Mouse (Mus musculus) liver, embryonic 15.5 days (tissue): ENCODE results near the gene Cog5. TPM values are rescaled to one million over a fixed set of nuclear protein-coding genes. Genes with fewer than 3 reads are reported as not detected.

Source experiments
- ATAC-seq: fragments of 200-750 bp; cut with Nextera tagmentation; 2 replicates; pipeline ENCODE4 v1.8.0; 2017; ENCODE audit warnings: moderate number of reproducible peaks, mild to moderate bottlenecking, moderate library complexity; ENCODE audit not compliant: insufficient read depth
- H3K27ac ChIP-seq: fragments of 300-500 bp; sonication (generic); replicated peaks from 2 replicates; pipeline ENCODE4 v1.5.1; 2015; ENCODE audit warnings: mild to moderate bottlenecking, inconsistent platforms
- H3K27me3 ChIP-seq: fragments of 300-500 bp; sonication (generic); 2 replicates; pipeline ENCODE4 v1.6.1; 2015; ENCODE audit warnings: mild to moderate bottlenecking, inconsistent platforms
- H3K36me3 ChIP-seq: fragments of 300-500 bp; sonication (generic); replicated peaks from 2 replicates; pipeline ENCODE4 v1.6.1; 2015; ENCODE audit warnings: moderate library complexity, mild to moderate bottlenecking, inconsistent platforms
- H3K4me1 ChIP-seq: fragments of 300-500 bp; sonication (generic); replicated peaks from 2 replicates; pipeline ENCODE4 v1.6.1; 2015; ENCODE audit warnings: inconsistent platforms
- H3K4me2 ChIP-seq: fragments of 300-500 bp; sonication (generic); 2 replicates; pipeline ENCODE4 v1.6.1; 2015; ENCODE audit warnings: moderate library complexity, mild to moderate bottlenecking, inconsistent platforms
- H3K4me3 ChIP-seq: fragments of 300-500 bp; sonication (generic); replicated peaks from 2 replicates; pipeline ENCODE4 v1.5.1; 2015; ENCODE audit warnings: mild to moderate bottlenecking, inconsistent platforms
- H3K9ac ChIP-seq: fragments of 300-500 bp; sonication (generic); 2 replicates; pipeline ENCODE4 v1.6.1; 2015; ENCODE audit warnings: moderate library complexity, mild to moderate bottlenecking, inconsistent platforms
- H3K9me3 ChIP-seq: fragments of 300-500 bp; sonication (generic); replicated peaks from 2 replicates; pipeline ENCODE4 v1.6.1; 2016; ENCODE audit warnings: inconsistent platforms
- WGBS: fragments of 180-500 bp; shearing (Covaris S2); methylation state at CpG from one replicate; pipeline ENCODE4 v1.1.7; 2015; ENCODE audit warnings: mixed read lengths; ENCODE audit not compliant: insufficient replicate concordance; 5-methylcytosine and 5-hydroxymethylcytosine counted together
- polyA plus RNA-seq: library from polyadenylated mRNA; unstranded; fragments of >200 nt; fragmentation: Nextera tagmentation; extraction: Ambion mirVana; gene quantifications from 2 replicates; pipeline ENCODE4 v1.2.1, GENCODE M21; 2015

Gene Cog5
- polyA plus RNA-seq, 1 experiment from 2014 or later = 6.8 TPM

GRCm38 (mm10) chr12:31966405-31966804 is 311.7 kb downstream of the Cog5 start:
- H3K4me1 ChIP-seq = peaks cover 31% of the 10 kb centered on the region
- H3K9ac ChIP-seq = 0 out of 2 replicates have a peak overlapping the region, but pooled peaks have one; percentile 31
- 23% methylated on average over 4 of the region's 4 CpGs for WGBS
- no peak overlapping the region for H3K4me3 ChIP-seq
- H3K27me3 ChIP-seq = no peaks in the 10 kb centered on the region
- peak; percentile 86 for ATAC-seq
- peaks cover 66% of the 10 kb centered on the region for H3K36me3 ChIP-seq
- H3K27ac ChIP-seq = peak overlapping the region; percentile 92
- peak overlapping the region; percentile 32 for H3K4me2 ChIP-seq
- no peaks in the 10 kb centered on the region for H3K9me3 ChIP-seq

GRCm38 (mm10) chr12:31967536-31967935 is 312.9 kb downstream of the Cog5 start:
- no peaks in the 10 kb centered on the region for H3K27me3 ChIP-seq
- peaks cover 66% of the 10 kb centered on the region for H3K36me3 ChIP-seq
- ATAC-seq = no peak
- 0% methylated on average over 2 of the region's 2 CpGs for WGBS
- peak overlapping the region; percentile 92 for H3K27ac ChIP-seq
- peaks cover 31% of the 10 kb centered on the region for H3K4me1 ChIP-seq
- no peak overlapping the region for H3K4me3 ChIP-seq
- H3K9ac ChIP-seq = no peak overlapping the region
- H3K9me3 ChIP-seq = no peaks in the 10 kb centered on the region
- no peak overlapping the region for H3K4me2 ChIP-seq

GRCm38 (mm10) chr12:31969111-31969510 is 314.4 kb downstream of the Cog5 start:
- Histone ChIP-seq H3K4me2 (no peak overlapping the region), H3K4me3 (no peak overlapping the region), H3K9me3 (no peaks in the 10 kb centered on the region), H3K27me3 (no peaks in the 10 kb centered on the region), H3K4me1 (peaks cover 38% of the 10 kb centered on the region), H3K9ac (no peak overlapping the region), H3K27ac (peak overlapping the region; percentile 54), H3K36me3 (peaks cover 70% of the 10 kb centered on the region)
- WGBS = 22% methylated on average over 1 of the region's 1 CpGs
- ATAC-seq = no peak

- 89% methylated on average over 8 of the region's 8 CpGs for WGBS
- H3K4me3 ChIP-seq = no peak overlapping the region
- H3K4me1 ChIP-seq = peaks cover 21% of the 10 kb centered on the region
- no peak overlapping the region for H3K9ac ChIP-seq
- ATAC-seq = no peak
- no peaks in the 10 kb centered on the region for H3K27me3 ChIP-seq
- no peaks in the 10 kb centered on the region for H3K9me3 ChIP-seq
- H3K4me2 ChIP-seq = no peak overlapping the region
- peaks cover 59% of the 10 kb centered on the region for H3K36me3 ChIP-seq
- H3K27ac ChIP-seq = no peak overlapping the region
These were observed 316.9 kb downstream of the Cog5 start for GRCm38 (mm10) chr12:31971547-31971946.

- H3K27me3 ChIP-seq = no peaks in the 10 kb centered on the region
- H3K4me2 ChIP-seq = no peak overlapping the region
- H3K4me3 ChIP-seq = no peak overlapping the region
- 53% methylated on average over 13 of the region's 13 CpGs for WGBS
- peak overlapping the region; percentile 67 for H3K27ac ChIP-seq
- no peak overlapping the region for H3K9ac ChIP-seq
- H3K9me3 ChIP-seq = no peaks in the 10 kb centered on the region
- peaks cover 11% of the 10 kb centered on the region for H3K4me1 ChIP-seq
- H3K36me3 ChIP-seq = peaks cover 73% of the 10 kb centered on the region
- ATAC-seq = peak; percentile 94
These were observed 319.0 kb downstream of the Cog5 start for GRCm38 (mm10) chr12:31973473-31974172.

GRCm38 (mm10) chr12:31976544-31976943 is 321.9 kb downstream of the Cog5 start:
- Histone ChIP-seq H3K9me3 (no peaks in the 10 kb centered on the region), H3K9ac (no peak overlapping the region), H3K27ac (no peak overlapping the region), H3K27me3 (no peaks in the 10 kb centered on the region), H3K36me3 (peaks cover 80% of the 10 kb centered on the region), H3K4me1 (peaks cover 10% of the 10 kb centered on the region), H3K4me3 (no peak overlapping the region), H3K4me2 (no peak overlapping the region)
- 64% methylated on average over 7 of the region's 7 CpGs for WGBS
- no peak for ATAC-seq

- Histone ChIP-seq H3K9ac (no peak overlapping the region), H3K27ac (no peak overlapping the region), H3K4me3 (no peak overlapping the region), H3K9me3 (no peaks in the 10 kb centered on the region), H3K4me1 (peaks cover 10% of the 10 kb centered on the region), H3K27me3 (no peaks in the 10 kb centered on the region), H3K36me3 (peaks cover 80% of the 10 kb centered on the region), H3K4me2 (no peak overlapping the region)
- no peak for ATAC-seq
- WGBS = 84% methylated on average over 12 of the region's 12 CpGs
These were observed 323.0 kb downstream of the Cog5 start for GRCm38 (mm10) chr12:31977613-31978195.

- WGBS = 87% methylated on average over 7 of the region's 7 CpGs
- no peak overlapping the region for H3K4me2 ChIP-seq
- no peak overlapping the region for H3K9ac ChIP-seq
- 0 out of 2 replicates have a peak, but pooled peaks cover 6% of the 10 kb centered on the region for H3K4me1 ChIP-seq
- ATAC-seq = no peak
- no peak overlapping the region for H3K27ac ChIP-seq
- no peak overlapping the region for H3K4me3 ChIP-seq
- no peaks in the 10 kb centered on the region for H3K27me3 ChIP-seq
- peaks cover 94% of the 10 kb centered on the region for H3K36me3 ChIP-seq
- no peaks in the 10 kb centered on the region for H3K9me3 ChIP-seq
These were observed 328.6 kb downstream of the Cog5 start for GRCm38 (mm10) chr12:31983238-31983637.

GRCm38 (mm10) chr12:31983769-31984168 is 329.1 kb downstream of the Cog5 start:
- Histone ChIP-seq H3K9me3 (no peaks in the 10 kb centered on the region), H3K36me3 (peaks cover 94% of the 10 kb centered on the region), H3K4me2 (no peak overlapping the region), H3K27ac (no peak overlapping the region), H3K9ac (no peak overlapping the region), H3K27me3 (no peaks in the 10 kb centered on the region), H3K4me1 (0 out of 2 replicates have a peak, but pooled peaks cover 5% of the 10 kb centered on the region), H3K4me3 (no peak overlapping the region)
- WGBS = 88% methylated on average over 6 of the region's 6 CpGs
- ATAC-seq = no peak

- no peak for ATAC-seq
- Histone ChIP-seq H3K4me2 (no peak overlapping the region), H3K27me3 (no peaks in the 10 kb centered on the region), H3K4me3 (no peak overlapping the region), H3K36me3 (peaks cover 94% of the 10 kb centered on the region), H3K4me1 (peaks cover 7% of the 10 kb centered on the region), H3K27ac (no peak overlapping the region), H3K9ac (no peak overlapping the region), H3K9me3 (no peaks in the 10 kb centered on the region)
- WGBS = 58% methylated on average over 2 of the region's 2 CpGs
These were observed 329.5 kb downstream of the Cog5 start for GRCm38 (mm10) chr12:31984206-31984605.

GRCm38 (mm10) chr12:31984664-31985063 is 330.0 kb downstream of the Cog5 start:
- H3K9me3 ChIP-seq = no peaks in the 10 kb centered on the region
- 36% methylated on average over 12 of the region's 12 CpGs for whole genome bisulfite sequencing
- H3K27me3 ChIP-seq = no peaks in the 10 kb centered on the region
- H3K4me2 ChIP-seq = no peak overlapping the region; the same call in 1 of the 2 replicates
- no peak for ATAC-seq
- H3K4me3 ChIP-seq = no peak overlapping the region
- peaks cover 12% of the 10 kb centered on the region for H3K4me1 ChIP-seq
- no peak overlapping the region for H3K9ac ChIP-seq
- peaks cover 94% of the 10 kb centered on the region for H3K36me3 ChIP-seq
- no peak overlapping the region for H3K27ac ChIP-seq
